Mouse (Mus musculus) heart, embryonic 13.5 days (tissue): ENCODE results near the gene Cdyl. TPM values are rescaled to one million over a fixed set of nuclear protein-coding genes. Genes with fewer than 3 reads are reported as not detected.

Source experiments
- ATAC-seq: fragments of 200-750 bp; cut with Nextera tagmentation; 2 replicates; pipeline ENCODE4 v1.8.0; 2017; ENCODE audit warnings: moderate TSS enrichment; ENCODE audit not compliant: insufficient number of reproducible peaks, low FRiP score, low TSS enrichment; ENCODE audit errors: extremely low read depth
- H3K27ac ChIP-seq: fragments of 300-500 bp; sonication (generic); replicated peaks from 2 replicates; pipeline ENCODE4 v1.5.1; 2015; ENCODE audit warnings: moderate library complexity, mild to moderate bottlenecking, inconsistent platforms
- H3K27me3 ChIP-seq: fragments of 300-500 bp; sonication (generic); replicated peaks from 2 replicates; pipeline ENCODE4 v1.6.1; 2015; ENCODE audit warnings: mild to moderate bottlenecking, inconsistent platforms
- H3K36me3 ChIP-seq: fragments of 300-500 bp; sonication (generic); 2 replicates; pipeline ENCODE4 v1.6.1; 2015; ENCODE audit warnings: mild to moderate bottlenecking, inconsistent platforms
- H3K4me1 ChIP-seq: fragments of 300-500 bp; sonication (generic); 2 replicates; pipeline ENCODE4 v1.6.1; 2015; ENCODE audit warnings: inconsistent platforms
- H3K4me2 ChIP-seq: fragments of 300-500 bp; sonication (generic); 2 replicates; pipeline ENCODE4 v1.6.1; 2015; ENCODE audit warnings: inconsistent platforms, mild to moderate bottlenecking, moderate library complexity
- H3K4me3 ChIP-seq: fragments of 300-500 bp; sonication (generic); 2 replicates; pipeline ENCODE4 v1.5.1; 2015; ENCODE audit warnings: moderate library complexity, mild to moderate bottlenecking, inconsistent platforms
- H3K9ac ChIP-seq: fragments of 300-500 bp; sonication (generic); 2 replicates; pipeline ENCODE4 v1.6.1; 2015; ENCODE audit warnings: inconsistent platforms, mild to moderate bottlenecking, moderate library complexity
- H3K9me3 ChIP-seq: fragments of 300-500 bp; sonication (generic); 2 replicates; pipeline ENCODE4 v1.6.1; 2016; ENCODE audit warnings: inconsistent platforms
- WGBS: fragments of 180-500 bp; shearing (Covaris S2); methylation state at CpG from one replicate; pipeline ENCODE4 v1.1.7; 2015; ENCODE audit warnings: mixed read lengths; 5-methylcytosine and 5-hydroxymethylcytosine counted together
- polyA plus RNA-seq: library from polyadenylated mRNA; unstranded; fragments of >200 nt; fragmentation: Nextera tagmentation; extraction: Ambion mirVana; gene quantifications from 2 replicates; pipeline ENCODE4 v1.2.1, GENCODE M21; 2015

Gene Cdyl
- polyA plus RNA-seq, 1 experiment from 2014 or later: 10.2 TPM

GRCm38 (mm10) chr13:35845306-35845705 is 185.7 kb downstream of the Cdyl start:
- WGBS: 39% methylated on average over 3 of the region's 3 CpGs
- Histone ChIP-seq H3K4me1 (peaks cover 78% of the 10 kb centered on the region), H3K27ac (no peak overlapping the region), H3K27me3 (no peaks in the 10 kb centered on the region), H3K36me3 (0 out of 2 replicates have a peak, but pooled peaks cover 3% of the 10 kb centered on the region), H3K9me3 (no peaks in the 10 kb centered on the region), H3K4me2 (no peak overlapping the region), H3K4me3 (no peak overlapping the region), H3K9ac (no peak overlapping the region)
- ATAC-seq: no peak

DNA sequence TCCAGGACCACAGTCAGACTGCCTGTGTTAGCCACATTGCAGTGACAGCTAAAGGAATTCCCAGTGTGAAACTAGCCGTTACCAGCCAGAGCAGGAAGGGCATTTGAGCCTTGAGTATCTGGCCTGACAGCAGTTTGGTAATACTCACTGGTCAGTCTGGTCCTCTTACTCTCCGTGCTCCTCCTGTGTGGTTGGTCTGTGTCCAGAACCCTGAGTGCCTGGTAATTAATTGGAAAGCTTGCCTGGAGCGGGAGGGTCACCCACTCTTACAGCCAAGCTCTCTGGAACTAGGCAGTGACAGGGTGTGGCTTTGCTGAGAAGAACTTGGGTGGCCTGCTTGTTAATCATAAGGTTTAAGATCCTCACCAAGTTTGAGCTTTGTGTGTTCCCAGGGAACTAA is 189.1 kb downstream of the Cdyl start:
- no peaks in the 10 kb centered on the region for H3K9me3 ChIP-seq
- H3K36me3 ChIP-seq: peaks cover 3% of the 10 kb centered on the region; the same call in 1 of the 2 replicates
- WGBS: 79% methylated on average over 3 of the region's 3 CpGs
- H3K27me3 ChIP-seq: no peaks in the 10 kb centered on the region
- H3K4me3 ChIP-seq: no peak overlapping the region
- H3K27ac ChIP-seq: no peak overlapping the region
- H3K4me1 ChIP-seq: peaks cover 47% of the 10 kb centered on the region
- no peak for ATAC-seq
- H3K9ac ChIP-seq: no peak overlapping the region
- no peak overlapping the region for H3K4me2 ChIP-seq

DNA sequence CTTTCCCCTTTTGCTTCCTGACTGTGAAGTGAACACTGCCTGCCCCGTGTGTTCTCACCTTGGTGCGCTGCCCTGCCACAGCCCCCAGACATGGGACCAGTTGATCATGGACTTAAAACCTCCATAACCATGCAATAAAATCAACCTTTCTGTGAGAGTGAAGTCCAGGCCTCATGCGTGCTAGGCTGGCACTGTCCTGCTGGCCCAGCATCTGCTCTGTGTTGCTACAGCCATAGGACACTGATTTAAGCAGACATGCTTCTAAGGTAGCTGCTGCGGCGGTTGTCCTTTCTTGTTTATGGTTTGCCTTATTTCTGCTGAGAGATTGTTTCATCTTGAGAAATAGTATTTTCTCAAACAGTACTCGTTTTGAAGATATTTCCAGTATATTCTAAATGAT is 191.9 kb downstream of the Cdyl start:
- WGBS: 93% methylated on average over 6 of the region's 6 CpGs
- Histone ChIP-seq H3K27ac (no peak overlapping the region), H3K9ac (no peak overlapping the region), H3K4me1 (peaks cover 19% of the 10 kb centered on the region), H3K27me3 (no peaks in the 10 kb centered on the region), H3K4me3 (no peak overlapping the region), H3K4me2 (no peak overlapping the region), H3K9me3 (no peaks in the 10 kb centered on the region), H3K36me3 (peaks cover 4% of the 10 kb centered on the region)
- ATAC-seq: no peak

GRCm38 (mm10) chr13:35852851-35853575 is 193.4 kb downstream of the Cdyl start:
- Histone ChIP-seq H3K27me3 (no peaks in the 10 kb centered on the region), H3K4me1 (peaks cover 8% of the 10 kb centered on the region), H3K4me2 (no peak overlapping the region), H3K9me3 (no peaks in the 10 kb centered on the region), H3K4me3 (no peak overlapping the region), H3K9ac (no peak overlapping the region), H3K36me3 (peaks cover 19% of the 10 kb centered on the region), H3K27ac (no peak overlapping the region)
- 92% methylated on average over 2 of the region's 2 CpGs for WGBS
- ATAC-seq: no peak

DNA sequence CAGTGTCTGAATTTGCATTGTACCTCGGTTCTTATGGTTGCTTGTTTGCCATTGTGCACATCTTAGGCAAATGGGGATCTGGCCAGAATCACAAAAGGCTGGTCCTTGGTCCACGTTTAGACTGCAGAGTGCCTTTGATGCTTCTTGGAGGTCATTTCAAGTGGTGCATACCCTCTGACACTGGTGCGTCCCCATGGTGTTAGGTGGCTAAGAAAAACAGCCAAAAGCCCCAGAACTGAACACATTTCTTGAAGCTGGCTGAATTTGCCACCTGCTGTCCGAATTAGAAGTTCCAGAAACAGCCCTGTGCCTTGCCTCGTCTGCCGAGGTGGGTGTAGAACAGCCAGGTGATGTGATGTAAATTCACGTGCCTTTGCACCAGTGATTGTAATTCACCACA is 197.9 kb downstream of the Cdyl start:
- peaks cover 14% of the 10 kb centered on the region for H3K4me1 ChIP-seq
- no peak overlapping the region for H3K4me2 ChIP-seq
- no peak for ATAC-seq
- no peak overlapping the region for H3K4me3 ChIP-seq
- no peak overlapping the region for H3K9ac ChIP-seq
- no peaks in the 10 kb centered on the region for H3K9me3 ChIP-seq
- WGBS: 84% methylated on average over 7 of the region's 7 CpGs
- no peaks in the 10 kb centered on the region for H3K27me3 ChIP-seq
- H3K27ac ChIP-seq: no peak overlapping the region
- H3K36me3 ChIP-seq: peaks cover 31% of the 10 kb centered on the region

- peak overlapping the region; percentile 46 for H3K27ac ChIP-seq
- peaks cover 64% of the 10 kb centered on the region for H3K36me3 ChIP-seq
- H3K27me3 ChIP-seq: no peaks in the 10 kb centered on the region
- no peak for ATAC-seq
- 36% methylated on average over 8 of the region's 8 CpGs for WGBS
- no peaks in the 10 kb centered on the region for H3K9me3 ChIP-seq
- no peak overlapping the region for H3K9ac ChIP-seq
- H3K4me3 ChIP-seq: no peak overlapping the region
- peaks cover 14% of the 10 kb centered on the region for H3K4me1 ChIP-seq
- no peak overlapping the region for H3K4me2 ChIP-seq
Observed at GRCm38 (mm10) chr13:35860916-35861315, 201.3 kb downstream of the Cdyl start.

DNA sequence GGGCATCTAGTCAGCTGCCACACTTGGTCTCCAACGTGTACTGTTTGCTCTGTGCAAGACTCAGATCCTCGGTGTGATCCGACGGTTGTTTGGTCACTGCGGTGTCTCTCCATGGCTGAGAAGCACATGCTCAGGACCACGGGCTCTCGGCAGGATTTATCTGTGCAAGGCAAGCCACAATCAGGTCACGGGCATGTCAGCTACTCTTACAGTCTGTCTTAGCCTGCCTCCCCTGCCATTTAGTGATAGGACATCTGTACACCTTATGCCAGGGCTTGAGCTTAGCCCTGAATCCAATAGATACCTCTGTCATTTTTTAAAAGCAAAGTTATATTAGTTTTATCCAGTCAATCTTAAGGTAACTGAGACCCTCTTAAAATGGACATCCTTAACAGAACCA is 211.0 kb downstream of the Cdyl start:
- no peaks in the 10 kb centered on the region for H3K27me3 ChIP-seq
- no peak for ATAC-seq
- H3K9ac ChIP-seq: no peak overlapping the region
- peaks cover 59% of the 10 kb centered on the region for H3K36me3 ChIP-seq
- peaks cover 17% of the 10 kb centered on the region for H3K4me1 ChIP-seq
- no peak overlapping the region for H3K4me2 ChIP-seq
- no peak overlapping the region for H3K27ac ChIP-seq
- no peak overlapping the region for H3K4me3 ChIP-seq
- H3K9me3 ChIP-seq: no peaks in the 10 kb centered on the region
- WGBS: 75% methylated on average over 8 of the region's 8 CpGs

- Histone ChIP-seq H3K9me3 (no peaks in the 10 kb centered on the region), H3K36me3 (peaks cover 54% of the 10 kb centered on the region), H3K4me2 (no peak overlapping the region), H3K27ac (no peak overlapping the region), H3K4me1 (peaks cover 17% of the 10 kb centered on the region), H3K27me3 (no peaks in the 10 kb centered on the region), H3K9ac (no peak overlapping the region), H3K4me3 (no peak overlapping the region)
- 66% methylated on average over 3 of the region's 3 CpGs for WGBS
- ATAC-seq: no peak
Observed at GRCm38 (mm10) chr13:35871107-35871506, 211.5 kb downstream of the Cdyl start.

DNA sequence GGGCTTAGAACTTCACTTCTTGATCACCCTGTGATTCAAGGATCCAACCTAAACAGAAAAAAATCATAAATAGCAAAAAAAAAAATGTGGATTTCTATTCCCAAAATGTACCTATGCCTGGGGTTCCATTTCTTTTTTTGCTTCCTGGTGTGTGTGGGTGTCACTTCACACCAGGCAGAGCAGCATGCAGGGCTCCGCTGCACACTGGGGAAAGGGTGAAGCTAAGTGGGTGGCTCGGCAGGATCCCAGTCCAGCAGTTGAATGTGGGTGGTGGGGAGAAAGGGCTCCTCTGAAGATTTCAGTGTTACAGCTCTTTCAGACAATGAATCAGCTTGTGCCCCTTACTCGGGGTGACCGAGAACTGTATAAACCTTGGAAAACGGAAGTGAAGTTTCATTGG is 215.8 kb downstream of the Cdyl start:
- Histone ChIP-seq H3K9ac (no peak overlapping the region), H3K36me3 (peaks cover 29% of the 10 kb centered on the region), H3K4me1 (peaks cover 5% of the 10 kb centered on the region; the same call in 1 of the 2 replicates), H3K4me2 (no peak overlapping the region), H3K27ac (no peak overlapping the region), H3K4me3 (no peak overlapping the region), H3K27me3 (no peaks in the 10 kb centered on the region), H3K9me3 (no peaks in the 10 kb centered on the region)
- WGBS: 85% methylated on average over 5 of the region's 5 CpGs
- ATAC-seq: no peak

GRCm38 (mm10) chr13:35878282-35878681 is 218.6 kb downstream of the Cdyl start:
- Histone ChIP-seq H3K27ac (no peak overlapping the region), H3K4me2 (no peak overlapping the region), H3K9ac (no peak overlapping the region), H3K36me3 (peaks cover 11% of the 10 kb centered on the region), H3K4me3 (no peak overlapping the region), H3K27me3 (no peaks in the 10 kb centered on the region), H3K9me3 (no peaks in the 10 kb centered on the region), H3K4me1 (peaks cover 3% of the 10 kb centered on the region; the same call in 1 of the 2 replicates)
- 64% methylated on average over 1 of the region's 1 CpGs for WGBS
- no peak for ATAC-seq

DNA sequence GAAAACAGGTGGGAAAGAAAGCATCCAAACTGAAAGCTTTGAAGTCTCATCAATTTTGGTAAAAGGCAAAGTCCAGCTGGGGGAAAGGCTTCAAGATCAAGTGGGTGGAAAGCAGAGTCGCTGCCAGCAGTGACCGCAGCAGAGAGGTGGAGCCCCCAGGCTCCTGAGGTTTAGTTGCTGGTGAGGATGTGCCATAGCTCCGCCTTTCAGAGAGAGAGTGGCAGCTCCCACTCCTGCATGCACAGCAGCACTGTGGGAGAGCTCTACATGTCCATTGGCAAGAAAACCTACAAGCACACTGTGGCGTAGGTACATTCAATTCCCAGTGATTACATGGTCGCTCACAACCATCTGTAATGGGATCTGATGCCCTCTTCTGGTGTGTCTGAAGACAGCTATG is 219.4 kb downstream of the Cdyl start:
- Histone ChIP-seq H3K9me3 (no peaks in the 10 kb centered on the region), H3K27me3 (no peaks in the 10 kb centered on the region), H3K4me3 (no peak overlapping the region), H3K4me2 (no peak overlapping the region), H3K27ac (no peak overlapping the region), H3K9ac (no peak overlapping the region), H3K4me1 (peaks cover 3% of the 10 kb centered on the region; the same call in 1 of the 2 replicates), H3K36me3 (peaks cover 9% of the 10 kb centered on the region)
- WGBS: 42% methylated on average over 5 of the region's 5 CpGs
- ATAC-seq: no peak

GRCm38 (mm10) chr13:35879519-35879918 is 219.9 kb downstream of the Cdyl start:
- Histone ChIP-seq H3K27ac (no peak overlapping the region), H3K9ac (no peak overlapping the region), H3K36me3 (peaks cover 4% of the 10 kb centered on the region), H3K9me3 (no peaks in the 10 kb centered on the region), H3K27me3 (no peaks in the 10 kb centered on the region), H3K4me2 (no peak overlapping the region), H3K4me3 (no peak overlapping the region), H3K4me1 (peaks cover 5% of the 10 kb centered on the region; the same call in 1 of the 2 replicates)
- no peak for ATAC-seq
- WGBS: 74% methylated on average over 5 of the region's 5 CpGs
